In genomic region chr9:21781657-21782468, GRCm38 (mm10) we compare ENCODE assay signal across 9 mouse cellular contexts. TPM values are rescaled to one million over a fixed set of nuclear protein-coding genes. Genes with fewer than 3 reads are reported as not detected.
DNase-seq lines count a peak whose midpoint lies in the region.
"Had no signal": no experiment of that assay in that cellular context is flagged by ENCODE, and none has a peak within 500 bp of the region (broad histone marks: within the 10 kb centered on the region; RNA-seq: fewer than 3 reads in every experiment).

No protein-coding gene starts in this region.

- peak; percentile 47 for DNase-seq in adrenal gland, postnatal 14 days
- DNase-seq in adrenal gland, adult 2 months: no peak
- peak; percentile 38 for DNase-seq in 3T3-L1 (ENCODE audit: low read depth, low spot score)
- DNase-seq in gastrocnemius, adult 8-10 months (ENCODE audit: low spot score in 2 of 2): peak; percentile 50 to 69
- DNase-seq in heart, postnatal 14 days: peak; percentile 54 to 66
- DNase-seq in thymus, adult 18-20 months: no peak
- DNase-seq in T-cell, adult 2 months (ENCODE audit: low spot score): no peak
- DNase-seq in right cerebral cortex, postnatal 14 days: no peak
- DNase-seq: liver, embryonic 13.5 days had no signal

- intact Hi-C loops in heart, postnatal 14 days (cut with DNase I): no loop called here

RNA-seq across cellular contexts. Expression of gene Kank2, which starts 16.7 kb away (rescaled TPM):
- total RNA-seq in adrenal gland, postnatal 14 days (2021): 31.5 and 31.8 TPM in 2 replicates
- total RNA-seq in adrenal gland, adult 2 months (2021): 10 to 100 TPM; 28.4 to 56.2 TPM
- polyA plus RNA-seq in adrenal gland, adult 2 months (2012; rRNA removed): 67.8 and 76.1 TPM in 2 replicates
- 10 to 100 TPM; 13.0 to 15.2 (median 14.2) TPM for total RNA-seq in gastrocnemius, adult 8-10 months (2022)
- total RNA-seq in heart, postnatal 14 days (2021): 10 to 100 TPM; 52.6 to 53.3 TPM

RNA-seq across cellular contexts. Expression of gene Spc24, which starts 21.8 kb away (rescaled TPM):
- 9.1 and 10.4 TPM in 2 replicates for total RNA-seq in adrenal gland, postnatal 14 days (2021)
- total RNA-seq in adrenal gland, adult 2 months (2021): 1 to 10 TPM; 1.9 to 3.7 TPM
- 1.4 and 1.5 TPM in 2 replicates for polyA plus RNA-seq in adrenal gland, adult 2 months (2012; rRNA removed)
- total RNA-seq in gastrocnemius, adult 8-10 months (2022): 1 to 10 TPM; 1.5 to 3.3 (median 1.7) TPM
- 1 to 10 TPM; 4.7 to 6.5 TPM for total RNA-seq in heart, postnatal 14 days (2021)

RNA-seq across cellular contexts. Expression of gene Angptl8, which starts 53.4 kb away (rescaled TPM):
- total RNA-seq in adrenal gland, postnatal 14 days (2021): 5.1 and 10.2 TPM in 2 replicates
- 1 to 10 TPM; 8.1 to 8.7 TPM for total RNA-seq in adrenal gland, adult 2 months (2021)
- polyA plus RNA-seq in adrenal gland, adult 2 months (2012; rRNA removed): 26.5 and 55.8 TPM in 2 replicates
- total RNA-seq in gastrocnemius, adult 8-10 months (2022): not detected
- not detected for total RNA-seq in heart, postnatal 14 days (2021)

RNA-seq across cellular contexts. Expression of gene Ldlr, which starts 58.6 kb away (rescaled TPM):
- total RNA-seq in adrenal gland, postnatal 14 days (2021): 42.6 and 60.4 TPM in 2 replicates
- total RNA-seq in adrenal gland, adult 2 months (2021): 100 to 1,000 TPM in 1 of 2 experiments, 10 to 100 TPM in 1; 61.6 to 210 TPM
- 79.5 and 143 TPM in 2 replicates for polyA plus RNA-seq in adrenal gland, adult 2 months (2012; rRNA removed)
- total RNA-seq in gastrocnemius, adult 8-10 months (2022): 1 to 10 TPM; 2.9 to 3.6 (median 3.2) TPM
- total RNA-seq in heart, postnatal 14 days (2021): 1 to 10 TPM; 3.4 to 3.8 TPM

Comparison
In these comparisons a context has a peak if more than half of its experiments do, and no peak if none do; other contexts are left out.
1. DNase-seq: peak in adrenal gland, postnatal 14 days (single experiment), 3T3-L1 (single experiment), gastrocnemius, adult 8-10 months (2 of 2) and heart, postnatal 14 days (2 of 2); none in adrenal gland, adult 2 months (single experiment), thymus, adult 18-20 months (0 of 2), T-cell, adult 2 months (single experiment) and right cerebral cortex, postnatal 14 days (single experiment).